Mouse (Mus musculus) adrenal gland, postnatal 10 days (tissue): Measurements from ENCODE around the gene C1ql4. TPM values are rescaled to one million over a fixed set of nuclear protein-coding genes. Genes with fewer than 3 reads are reported as not detected.

Source experiments
- microRNA-seq: library from miRNA; unstranded; fragments of <30 nt; microRNA quantifications from one replicate; pipeline ENCODE4 v1.2.0, GENCODE M21; 2021
- total RNA-seq, 2 experiments: library from RNA; stranded (reverse); gene quantifications; 2 replicates each; pipeline ENCODE4 v1.2.3; 2021

The C1ql4 gene
- total RNA-seq, 2 experiments from 2014 or later = 0.18 TPM; not detected in 1

Small RNA genes within 50 kb of the gene (microRNA-seq; reads per million reads assigned to microRNA genes)
- gene Mir6960 = 1.4 reads per million

Other genes with a start within 250 kb of the C1ql4 start
- gene Kmt2d, start 216.6 kb downstream of the C1ql4 start, total RNA-seq = 10 to 100 TPM; 47.5 to 64.2 TPM
- 1 to 10 TPM; 2.6 to 4.5 TPM for gene Rhebl1, start 193.3 kb downstream of the C1ql4 start, total RNA-seq
- 1 to 10 TPM; 2.6 to 3.2 TPM for gene Dhh, start 189.3 kb downstream of the C1ql4 start, total RNA-seq
- gene Lmbr1l, start 169.6 kb downstream of the C1ql4 start, total RNA-seq = 10 to 100 TPM; 17.7 to 27.7 TPM
- gene Tuba1b, start 153.3 kb downstream of the C1ql4 start, total RNA-seq = 100 to 1,000 TPM; 329 to 414 TPM
- gene Gm49450, start 134.3 kb downstream of the C1ql4 start, total RNA-seq = not detected
- 100 to 1,000 TPM; 202 to 313 TPM for gene Tuba1a, start 134.1 kb downstream of the C1ql4 start, total RNA-seq
- 100 to 1,000 TPM; 144 to 176 TPM for gene Tuba1c, start 57.9 kb downstream of the C1ql4 start, total RNA-seq
- 10 to 100 TPM; 24.0 to 59.0 TPM for gene Prph, start 32.6 kb downstream of the C1ql4 start, total RNA-seq
- gene Troap, start 13.2 kb downstream of the C1ql4 start, total RNA-seq = 1 to 10 TPM; 8.2 to 9.8 TPM
- 10 to 100 TPM; 15.0 to 21.8 TPM for gene Dnajc22, start 5.4 kb upstream of the C1ql4 start, total RNA-seq
- 10 to 100 TPM; 19.2 to 21.5 TPM for gene Spats2, start 38.1 kb upstream of the C1ql4 start, total RNA-seq
- 1 to 10 TPM; 1.6 to 1.8 TPM for gene Kcnh3, start 137.0 kb upstream of the C1ql4 start, total RNA-seq
- 10 to 100 TPM; 40.5 to 59.5 TPM for gene Mcrs1, start 164.1 kb upstream of the C1ql4 start, total RNA-seq
- gene Prpf40b, start 207.3 kb upstream of the C1ql4 start, total RNA-seq = 10 to 100 TPM; 40.4 to 57.2 TPM
- 1 to 10 TPM; 1.5 to 1.9 TPM for gene Fam186b, start 208.1 kb upstream of the C1ql4 start, total RNA-seq